Mouse (Mus musculus) heart, embryonic 11.5 days (tissue): ENCODE measurements around the gene Tbc1d16. TPM values are rescaled to one million over a fixed set of nuclear protein-coding genes. Genes with fewer than 3 reads are reported as not detected.
"Not testable (repeated sequence)": the region's sequence is repeated elsewhere in the genome, so short reads cannot be mapped to it uniquely, and the experiment has no call there.

Source experiments
- ATAC-seq: fragments of 200-750 bp; cut with Nextera tagmentation; replicated peaks from 2 replicates; pipeline ENCODE4 v1.8.0; 2017; ENCODE audit warnings: moderate library complexity; ENCODE audit not compliant: insufficient number of reproducible peaks, low FRiP score, low TSS enrichment
- H3K27ac ChIP-seq: fragments of 300-500 bp; sonication (generic); 2 replicates; pipeline ENCODE4 v1.5.1; 2014; ENCODE audit warnings: mild to moderate bottlenecking, low read depth, low read length
- H3K27me3 ChIP-seq: fragments of 300-500 bp; sonication (generic); 2 replicates; pipeline ENCODE4 v1.6.1; 2014; ENCODE audit warnings: mild to moderate bottlenecking, low read length, mixed read lengths; ENCODE audit not compliant: control insufficient read depth, insufficient read depth
- H3K36me3 ChIP-seq: fragments of 300-500 bp; sonication (generic); 2 replicates; pipeline ENCODE4 v1.6.1; 2014; ENCODE audit warnings: mild to moderate bottlenecking, low read length, moderate library complexity, mixed read lengths; ENCODE audit not compliant: control insufficient read depth, insufficient read depth
- H3K4me1 ChIP-seq: fragments of 300-500 bp; sonication (generic); 2 replicates; pipeline ENCODE4 v1.6.1; 2014; ENCODE audit warnings: low read length; ENCODE audit not compliant: control insufficient read depth, insufficient read depth
- H3K4me2 ChIP-seq: fragments of 300-500 bp; sonication (generic); 2 replicates; pipeline ENCODE4 v1.6.1; 2014; ENCODE audit warnings: mild to moderate bottlenecking, moderate library complexity
- H3K4me3 ChIP-seq: fragments of 300-500 bp; sonication (generic); 2 replicates; pipeline ENCODE4 v1.5.1; 2014; ENCODE audit warnings: low read depth, low read length
- H3K9ac ChIP-seq: fragments of 300-500 bp; sonication (generic); 2 replicates; pipeline ENCODE4 v1.6.1; 2014; ENCODE audit warnings: mild to moderate bottlenecking, low read depth, low read length, moderate library complexity
- H3K9me3 ChIP-seq: fragments of 300-500 bp; sonication (generic); replicated peaks from 2 replicates; pipeline ENCODE4 v1.6.1; 2016; ENCODE audit warnings: low read length; ENCODE audit not compliant: control insufficient read depth
- WGBS: fragments of 180-500 bp; shearing (Covaris S2); extraction: QIAGEN DNeasy Blood & Tissue Kit; methylation state at CpG from one replicate; pipeline ENCODE4 v1.1.7; 2014; ENCODE audit not compliant: insufficient replicate concordance; 5-methylcytosine and 5-hydroxymethylcytosine counted together
- polyA plus RNA-seq: library from polyadenylated mRNA; unstranded; fragments of >200 nt; fragmentation: Nextera tagmentation; extraction: Ambion mirVana; gene quantifications from 2 replicates; pipeline ENCODE4 v1.2.1, GENCODE M21; 2014

Tbc1d16 gene
- polyA plus RNA-seq, 1 experiment from 2014 or later = 4.7 TPM

- H3K9ac ChIP-seq = no peak overlapping the region
- no peaks in the 10 kb centered on the region for H3K36me3 ChIP-seq
- no peak overlapping the region for H3K4me3 ChIP-seq
- peak overlapping the region; percentile 51; the same call in 1 of the 2 replicates for H3K4me2 ChIP-seq
- no peaks in the 10 kb centered on the region for H3K27me3 ChIP-seq
- 35% methylated on average over 6 of the region's 6 CpGs for WGBS
- ATAC-seq = peak; percentile 22; the same call in 1 of the 2 replicates
- peaks cover 12% of the 10 kb centered on the region for H3K4me1 ChIP-seq
- no peaks in the 10 kb centered on the region for H3K9me3 ChIP-seq
- H3K27ac ChIP-seq = no peak overlapping the region
Observed at GRCm38 (mm10) chr11:119106289-119106688, 122.0 kb downstream of the Tbc1d16 start.

- Histone ChIP-seq H3K9me3 (no peaks in the 10 kb centered on the region), H3K9ac (peak overlapping the region; percentile 52), H3K27ac (no peak overlapping the region; the same call in 1 of the 2 replicates), H3K4me2 (peak overlapping the region; percentile 51), H3K36me3 (no peaks in the 10 kb centered on the region), H3K4me1 (peaks cover 12% of the 10 kb centered on the region), H3K27me3 (no peaks in the 10 kb centered on the region), H3K4me3 (no peak overlapping the region)
- 0 out of 2 replicates have a peak, but pooled peaks have one; percentile 22 for ATAC-seq
- 16% methylated on average over 8 of the region's 8 CpGs for WGBS
Observed at GRCm38 (mm10) chr11:119105748-119106147, 122.6 kb downstream of the Tbc1d16 start.

GRCm38 (mm10) chr11:119105071-119105609 lies 123.2 kb downstream of the Tbc1d16 start:
- Histone ChIP-seq H3K4me3 (no peak overlapping the region), H3K9me3 (no peaks in the 10 kb centered on the region), H3K27me3 (no peaks in the 10 kb centered on the region), H3K4me2 (peak overlapping the region; percentile 51; the same call in 1 of the 2 replicates), H3K9ac (no peak overlapping the region; the same call in 1 of the 2 replicates), H3K36me3 (no peaks in the 10 kb centered on the region), H3K27ac (no peak overlapping the region), H3K4me1 (peaks cover 12% of the 10 kb centered on the region)
- 68% methylated on average over 7 of the region's 7 CpGs for WGBS
- ATAC-seq = no peak

GRCm38 (mm10) chr11:119103991-119104390 lies 124.3 kb downstream of the Tbc1d16 start:
- no peak overlapping the region for H3K4me2 ChIP-seq
- no peaks in the 10 kb centered on the region for H3K36me3 ChIP-seq
- H3K27ac ChIP-seq = no peak overlapping the region
- no peaks in the 10 kb centered on the region for H3K9me3 ChIP-seq
- H3K27me3 ChIP-seq = no peaks in the 10 kb centered on the region
- no peak overlapping the region for H3K4me3 ChIP-seq
- WGBS = 69% methylated on average over 3 of the region's 3 CpGs
- no peak for ATAC-seq
- H3K4me1 ChIP-seq = peaks cover 12% of the 10 kb centered on the region
- no peak overlapping the region for H3K9ac ChIP-seq

- H3K4me2 ChIP-seq, ATAC-seq, H3K4me3 ChIP-seq, H3K4me1 ChIP-seq, H3K9ac ChIP-seq, H3K27me3 ChIP-seq, H3K36me3 ChIP-seq, H3K27ac ChIP-seq, H3K9me3 ChIP-seq: not testable (repeated sequence)
- 62% methylated on average over 4 of the region's 4 CpGs for WGBS
Observed at GRCm38 (mm10) chr11:119100355-119100754, 127.9 kb downstream of the Tbc1d16 start.

GRCm38 (mm10) chr11:119098202-119098601 lies 130.1 kb downstream of the Tbc1d16 start:
- no peak overlapping the region for H3K4me3 ChIP-seq
- WGBS = 55% methylated on average over 4 of the region's 4 CpGs
- H3K4me2 ChIP-seq = no peak overlapping the region
- no peaks in the 10 kb centered on the region for H3K36me3 ChIP-seq
- H3K9me3 ChIP-seq = no peaks in the 10 kb centered on the region
- H3K27me3 ChIP-seq = peaks cover 2% of the 10 kb centered on the region; the same call in 1 of the 2 replicates
- H3K9ac ChIP-seq = no peak overlapping the region
- H3K27ac ChIP-seq = no peak overlapping the region
- no peak for ATAC-seq
- H3K4me1 ChIP-seq = peaks cover 14% of the 10 kb centered on the region

- 34% methylated on average over 3 of the region's 3 CpGs for WGBS
- no peak for ATAC-seq
- no peaks in the 10 kb centered on the region for H3K9me3 ChIP-seq
- H3K4me2 ChIP-seq = no peak overlapping the region
- no peak overlapping the region for H3K27ac ChIP-seq
- H3K9ac ChIP-seq = no peak overlapping the region
- peaks cover 17% of the 10 kb centered on the region for H3K4me1 ChIP-seq
- H3K27me3 ChIP-seq = peaks cover 6% of the 10 kb centered on the region; the same call in 1 of the 2 replicates
- no peak overlapping the region for H3K4me3 ChIP-seq
- no peaks in the 10 kb centered on the region for H3K36me3 ChIP-seq
Observed at GRCm38 (mm10) chr11:119095441-119095840, 132.9 kb downstream of the Tbc1d16 start.

- no peaks in the 10 kb centered on the region for H3K36me3 ChIP-seq
- H3K27ac ChIP-seq = no peak overlapping the region
- 52% methylated on average over 1 of the region's 1 CpGs for WGBS
- H3K4me3 ChIP-seq = no peak overlapping the region
- H3K27me3 ChIP-seq = peaks cover 25% of the 10 kb centered on the region
- H3K9me3 ChIP-seq = no peaks in the 10 kb centered on the region
- no peak for ATAC-seq
- H3K4me2 ChIP-seq = no peak overlapping the region
- H3K9ac ChIP-seq = no peak overlapping the region
- peaks cover 27% of the 10 kb centered on the region for H3K4me1 ChIP-seq
Observed at GRCm38 (mm10) chr11:119093322-119093721, 135.0 kb downstream of the Tbc1d16 start.
